Mouse (Mus musculus) hindbrain, embryonic 15.5 days (tissue): ENCODE results near the gene Mgst2. TPM values are rescaled to one million over a fixed set of nuclear protein-coding genes. Genes with fewer than 3 reads are reported as not detected.

Experiments used
- ATAC-seq: fragments of 200-750 bp; cut with Nextera tagmentation; 2 replicates; pipeline ENCODE4 v1.8.0; 2017; ENCODE audit warnings: low read depth, moderate number of reproducible peaks, moderate TSS enrichment; ENCODE audit not compliant: low FRiP score
- H3K27ac ChIP-seq: fragments of 300-500 bp; sonication (generic); replicated peaks from 2 replicates; pipeline ENCODE4 v1.5.1; 2015; ENCODE audit warnings: mild to moderate bottlenecking, inconsistent platforms
- H3K27me3 ChIP-seq: fragments of 300-500 bp; sonication (generic); 2 replicates; pipeline ENCODE4 v1.6.1; 2015; ENCODE audit warnings: control low read depth, inconsistent platforms
- H3K36me3 ChIP-seq: fragments of 300-500 bp; sonication (generic); 2 replicates; pipeline ENCODE4 v1.6.1; 2015; ENCODE audit warnings: control low read depth, inconsistent platforms
- H3K4me1 ChIP-seq: fragments of 300-500 bp; sonication (generic); replicated peaks from 2 replicates; pipeline ENCODE4 v1.6.1; 2015; ENCODE audit warnings: control low read depth, inconsistent platforms
- H3K4me2 ChIP-seq: fragments of 300-500 bp; sonication (generic); 2 replicates; pipeline ENCODE4 v1.6.1; 2015; ENCODE audit warnings: moderate library complexity, mild to moderate bottlenecking, inconsistent platforms
- H3K4me3 ChIP-seq: fragments of 300-500 bp; sonication (generic); 2 replicates; pipeline ENCODE4 v1.5.1; 2015; ENCODE audit warnings: mild to moderate bottlenecking, inconsistent platforms
- H3K9ac ChIP-seq: fragments of 300-500 bp; sonication (generic); 2 replicates; pipeline ENCODE4 v1.6.1; 2015; ENCODE audit warnings: inconsistent platforms
- H3K9me3 ChIP-seq: fragments of 300-500 bp; sonication (generic); 2 replicates; pipeline ENCODE4 v1.6.1; 2016; ENCODE audit warnings: control low read depth, inconsistent platforms
- WGBS: fragments of 180-500 bp; shearing (Covaris S2); methylation state at CpG from one replicate; pipeline ENCODE4 v1.1.7; 2015; 5-methylcytosine and 5-hydroxymethylcytosine counted together
- polyA plus RNA-seq: library from polyadenylated mRNA; unstranded; fragments of >200 nt; fragmentation: Nextera tagmentation; extraction: Ambion mirVana; gene quantifications from 2 replicates; pipeline ENCODE4 v1.2.1, GENCODE M21; 2015

Gene Mgst2
- polyA plus RNA-seq, 1 experiment from 2014 or later, result 0.36 TPM

DNA sequence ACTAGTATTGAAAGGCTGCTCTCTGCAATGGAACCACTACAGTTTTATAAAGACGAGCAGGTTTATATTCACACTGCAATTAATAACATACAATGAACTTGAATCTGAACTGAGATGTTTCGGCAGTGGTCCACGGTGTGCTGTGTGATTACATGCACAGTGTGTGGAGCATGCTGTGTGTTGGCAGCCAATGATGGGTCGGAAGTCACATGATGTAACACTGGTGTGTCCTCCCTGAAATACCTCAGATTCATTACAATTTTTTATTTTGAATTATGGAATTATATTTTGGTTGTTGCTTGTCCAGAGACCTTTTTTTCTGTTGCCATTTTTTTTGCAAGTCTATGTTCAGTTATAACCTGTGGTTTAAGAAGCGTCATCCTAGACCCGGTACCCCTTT is 22.8 kb upstream of the Mgst2 start:
- Histone ChIP-seq H3K4me1 (0 out of 2 replicates have a peak, but pooled peaks cover 3% of the 10 kb centered on the region), H3K36me3 (no peaks in the 10 kb centered on the region), H3K4me3 (no peak overlapping the region), H3K9ac (no peak overlapping the region), H3K27me3 (no peaks in the 10 kb centered on the region), H3K27ac (no peak overlapping the region), H3K9me3 (no peaks in the 10 kb centered on the region), H3K4me2 (no peak overlapping the region)
- 90% methylated on average over 6 of the region's 6 CpGs for WGBS
- no peak for ATAC-seq

DNA sequence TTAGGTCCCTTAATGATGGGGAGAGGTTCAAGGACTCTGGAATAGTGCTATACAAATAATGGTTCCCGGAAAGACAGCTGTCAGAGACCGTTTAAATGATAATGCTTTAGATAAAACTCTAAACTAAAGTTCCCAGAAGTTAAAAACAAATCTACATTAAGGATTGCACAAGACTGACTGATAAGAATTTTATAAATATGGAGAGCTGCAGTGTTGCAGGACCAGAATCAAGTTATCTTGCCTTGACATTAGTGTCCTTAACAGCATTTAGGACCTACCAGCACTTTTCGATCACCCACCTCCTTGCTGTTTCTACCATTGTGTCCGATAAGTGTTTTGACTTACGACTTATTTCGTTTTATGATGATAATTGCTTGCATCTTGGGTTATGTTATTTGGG is 21.9 kb upstream of the Mgst2 start:
- H3K4me3 ChIP-seq, result no peak overlapping the region
- 94% methylated on average over 6 of the region's 6 CpGs for WGBS
- no peak overlapping the region for H3K27ac ChIP-seq
- no peak for ATAC-seq
- H3K9me3 ChIP-seq, result no peaks in the 10 kb centered on the region
- no peak overlapping the region for H3K4me2 ChIP-seq
- H3K27me3 ChIP-seq, result no peaks in the 10 kb centered on the region
- H3K4me1 ChIP-seq, result 0 out of 2 replicates have a peak, but pooled peaks cover 3% of the 10 kb centered on the region
- H3K9ac ChIP-seq, result no peak overlapping the region
- H3K36me3 ChIP-seq, result no peaks in the 10 kb centered on the region

DNA sequence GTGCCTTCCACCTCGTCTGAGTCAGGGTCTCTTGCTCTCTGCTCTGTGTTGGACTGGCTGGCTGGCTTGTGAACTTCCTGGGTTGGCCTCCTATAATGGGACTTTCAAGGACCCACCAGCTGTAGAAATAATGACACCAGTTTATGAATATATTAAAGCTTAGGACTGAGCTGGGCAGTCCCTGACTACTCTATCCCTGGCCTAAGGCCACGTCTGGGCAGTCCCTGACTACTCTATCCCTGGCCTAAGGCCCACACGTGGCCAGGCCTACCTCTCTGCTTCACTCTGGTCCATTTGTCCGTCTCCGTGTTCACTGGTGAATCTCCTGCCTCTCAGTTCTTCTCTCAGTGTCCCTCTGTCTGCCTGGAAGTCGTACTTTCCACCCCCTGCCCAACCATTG is 14.7 kb upstream of the Mgst2 start:
- H3K4me1 ChIP-seq, result no peaks in the 10 kb centered on the region
- no peak overlapping the region for H3K27ac ChIP-seq
- no peak overlapping the region for H3K4me3 ChIP-seq
- no peak overlapping the region for H3K9ac ChIP-seq
- no peak for ATAC-seq
- WGBS, result 85% methylated on average over 6 of the region's 6 CpGs
- no peak overlapping the region for H3K4me2 ChIP-seq
- no peaks in the 10 kb centered on the region for H3K27me3 ChIP-seq
- no peaks in the 10 kb centered on the region for H3K9me3 ChIP-seq
- no peaks in the 10 kb centered on the region for H3K36me3 ChIP-seq

- Histone ChIP-seq H3K36me3 (no peaks in the 10 kb centered on the region), H3K9me3 (no peaks in the 10 kb centered on the region), H3K4me1 (peaks cover 7% of the 10 kb centered on the region; the same call in 1 of the 2 replicates), H3K27me3 (no peaks in the 10 kb centered on the region), H3K4me3 (no peak overlapping the region), H3K9ac (no peak overlapping the region), H3K4me2 (no peak overlapping the region), H3K27ac (no peak overlapping the region)
- no peak for ATAC-seq
- 85% methylated on average over 10 of the region's 10 CpGs for WGBS
These were observed 13.9 kb upstream of the Mgst2 start for GRCm38 (mm10) chr3:51646301-51646700.

DNA sequence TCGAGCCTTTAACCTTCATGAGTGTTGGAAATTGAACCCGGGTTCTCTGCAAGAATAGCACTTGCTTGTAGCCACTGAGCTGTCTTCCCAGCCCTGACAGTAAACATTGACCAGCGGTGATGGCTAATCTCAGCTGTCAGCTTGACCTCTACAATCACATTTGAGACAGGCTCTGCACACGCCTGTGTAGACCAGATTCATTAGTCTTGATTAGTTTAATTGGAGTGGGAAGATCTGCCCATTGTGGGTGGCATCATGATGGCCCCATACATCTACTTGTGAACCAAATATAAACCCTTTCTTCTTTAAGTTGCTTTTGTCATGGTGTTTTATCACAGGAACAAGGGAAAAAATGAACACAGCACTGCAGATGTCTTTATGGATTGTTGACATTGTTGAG is 12.8 kb upstream of the Mgst2 start:
- peaks cover 13% of the 10 kb centered on the region for H3K4me1 ChIP-seq
- 80% methylated on average over 4 of the region's 4 CpGs for WGBS

DNA sequence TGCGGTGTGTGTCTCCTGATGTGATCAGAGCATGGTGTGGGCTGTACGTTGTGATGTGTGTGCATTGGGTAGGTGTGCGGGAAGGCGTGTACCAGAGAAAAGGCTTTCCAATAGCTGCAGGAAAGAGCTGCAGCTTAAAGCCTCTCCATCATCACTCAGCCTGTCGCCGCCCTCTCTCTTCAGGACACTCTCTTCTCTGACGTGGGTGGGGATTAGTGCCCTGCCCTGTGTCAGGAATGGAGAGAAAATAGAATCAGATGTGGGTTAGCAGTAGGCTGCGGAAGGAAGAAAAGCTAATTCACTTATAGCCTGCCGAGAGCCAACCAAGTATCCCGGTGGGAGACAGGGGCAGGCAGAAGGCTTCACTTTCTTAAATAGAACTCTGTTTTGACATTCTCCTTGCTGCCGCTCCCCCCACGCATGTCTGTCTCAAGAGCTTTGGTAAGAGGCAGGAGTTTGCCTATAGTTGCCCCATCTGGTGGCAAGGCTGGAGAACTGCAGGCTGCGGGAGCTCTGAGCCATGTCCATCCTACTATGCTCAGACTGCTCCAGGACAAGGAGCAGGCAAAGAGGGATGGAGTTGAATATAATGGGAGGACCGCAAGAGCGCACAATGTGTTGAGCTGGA is 12.0 kb upstream of the Mgst2 start:
- peak overlapping the region; percentile 38 for H3K4me2 ChIP-seq
- no peak overlapping the region for H3K4me3 ChIP-seq
- ATAC-seq, result peak; percentile 72

More for the DNA sequence above, 12.8 kb upstream of the Mgst2 start:
- no peaks in the 10 kb centered on the region for H3K27me3 ChIP-seq
- no peak overlapping the region for H3K4me2 ChIP-seq
- no peak for ATAC-seq
- H3K9ac ChIP-seq, result no peak overlapping the region
- H3K27ac ChIP-seq, result no peak overlapping the region
- no peaks in the 10 kb centered on the region for H3K36me3 ChIP-seq
- no peaks in the 10 kb centered on the region for H3K9me3 ChIP-seq
- no peak overlapping the region for H3K4me3 ChIP-seq

DNA sequence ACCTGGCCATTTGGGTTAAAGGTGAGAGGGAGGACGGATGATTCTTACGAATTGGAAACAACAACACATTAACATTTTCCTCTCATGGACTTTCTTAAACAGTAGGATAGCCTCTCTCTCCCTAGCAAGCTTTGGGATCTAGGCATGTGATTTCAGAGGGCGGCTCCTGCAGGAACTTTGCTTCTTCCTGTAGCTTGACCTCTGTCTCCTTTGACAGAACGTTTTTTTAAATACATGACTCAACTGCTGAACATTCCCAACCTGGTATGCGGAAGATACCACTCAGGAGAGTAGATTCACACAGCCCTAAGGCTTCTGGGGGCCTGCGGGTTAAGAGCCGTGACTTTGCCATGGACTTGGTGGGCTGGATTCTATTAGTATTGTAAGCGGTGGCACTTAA is 10.7 kb upstream of the Mgst2 start:
- no peaks in the 10 kb centered on the region for H3K9me3 ChIP-seq
- H3K4me1 ChIP-seq, result peaks cover 21% of the 10 kb centered on the region
- no peaks in the 10 kb centered on the region for H3K36me3 ChIP-seq
- H3K4me3 ChIP-seq, result no peak overlapping the region
- no peaks in the 10 kb centered on the region for H3K27me3 ChIP-seq
- no peak overlapping the region for H3K4me2 ChIP-seq
- H3K27ac ChIP-seq, result no peak overlapping the region
- no peak for ATAC-seq
- no peak overlapping the region for H3K9ac ChIP-seq
- 82% methylated on average over 8 of the region's 8 CpGs for WGBS

More for the DNA sequence above, 12.0 kb upstream of the Mgst2 start:
- Histone ChIP-seq H3K27ac (no peak overlapping the region), H3K9me3 (no peaks in the 10 kb centered on the region), H3K27me3 (no peaks in the 10 kb centered on the region), H3K4me1 (peaks cover 21% of the 10 kb centered on the region), H3K9ac (no peak overlapping the region), H3K36me3 (no peaks in the 10 kb centered on the region)
- 41% methylated on average over 15 of the region's 15 CpGs for WGBS

GRCm38 (mm10) chr3:51649986-51650385 is 10.2 kb upstream of the Mgst2 start:
- peaks cover 21% of the 10 kb centered on the region for H3K4me1 ChIP-seq
- no peak overlapping the region for H3K27ac ChIP-seq
- no peak for ATAC-seq
- no peaks in the 10 kb centered on the region for H3K9me3 ChIP-seq
- H3K4me2 ChIP-seq, result no peak overlapping the region
- H3K36me3 ChIP-seq, result no peaks in the 10 kb centered on the region
- 72% methylated on average over 8 of the region's 8 CpGs for WGBS
- H3K9ac ChIP-seq, result no peak overlapping the region
- H3K27me3 ChIP-seq, result no peaks in the 10 kb centered on the region
- H3K4me3 ChIP-seq, result no peak overlapping the region

- WGBS, result 59% methylated on average over 2 of the region's 2 CpGs
- 0 out of 2 replicates have a peak overlapping the region, but pooled peaks have one; percentile 11 for H3K9ac ChIP-seq
- peak; percentile 77 for ATAC-seq
These were observed 9.0 kb upstream of the Mgst2 start for GRCm38 (mm10) chr3:51651149-51651548.

DNA sequence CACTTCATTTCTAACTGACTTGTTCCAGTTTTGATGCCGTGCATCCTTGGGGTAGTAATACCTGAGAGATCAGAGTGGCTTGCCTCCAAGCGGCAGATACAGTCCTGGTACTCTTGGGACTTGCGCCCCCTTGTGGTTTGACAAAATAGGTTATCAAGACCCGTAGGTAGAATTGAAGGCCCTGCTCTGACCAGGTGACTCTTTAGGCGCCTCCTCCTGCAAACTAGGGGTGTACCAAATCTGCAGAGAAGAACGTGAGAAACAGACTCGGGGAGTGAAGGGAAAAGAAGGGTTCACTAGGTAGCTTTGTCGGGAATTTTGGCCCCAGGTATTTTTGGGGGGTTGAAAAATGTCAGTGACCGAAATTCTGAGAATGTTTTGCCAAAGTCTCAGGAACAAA is 7.9 kb upstream of the Mgst2 start:
- Histone ChIP-seq H3K9ac (no peak overlapping the region), H3K27ac (no peak overlapping the region), H3K9me3 (no peaks in the 10 kb centered on the region), H3K4me2 (peak overlapping the region; percentile 42), H3K4me1 (peaks cover 21% of the 10 kb centered on the region), H3K36me3 (no peaks in the 10 kb centered on the region), H3K4me3 (no peak overlapping the region), H3K27me3 (no peaks in the 10 kb centered on the region)
- 4% methylated on average over 9 of the region's 9 CpGs for whole genome bisulfite sequencing
- ATAC-seq, result no peak

More at GRCm38 (mm10) chr3:51651149-51651548, 9.0 kb upstream of the Mgst2 start:
- Histone ChIP-seq H3K27me3 (no peaks in the 10 kb centered on the region), H3K9me3 (no peaks in the 10 kb centered on the region), H3K4me3 (no peak overlapping the region), H3K36me3 (no peaks in the 10 kb centered on the region), H3K4me2 (no peak overlapping the region), H3K27ac (no peak overlapping the region), H3K4me1 (peaks cover 21% of the 10 kb centered on the region)

- H3K4me1 ChIP-seq, result peaks cover 21% of the 10 kb centered on the region
- no peaks in the 10 kb centered on the region for H3K27me3 ChIP-seq
- 3% methylated on average over 9 of the region's 9 CpGs for WGBS
- ATAC-seq, result no peak
- no peak overlapping the region for H3K27ac ChIP-seq
- no peaks in the 10 kb centered on the region for H3K36me3 ChIP-seq
- H3K4me2 ChIP-seq, result peak overlapping the region; percentile 42
- no peaks in the 10 kb centered on the region for H3K9me3 ChIP-seq
- H3K9ac ChIP-seq, result no peak overlapping the region
- no peak overlapping the region for H3K4me3 ChIP-seq
These were observed 7.5 kb upstream of the Mgst2 start for GRCm38 (mm10) chr3:51652701-51653100.

- Histone ChIP-seq H3K4me1 (peaks cover 21% of the 10 kb centered on the region), H3K9me3 (no peaks in the 10 kb centered on the region), H3K27ac (no peak overlapping the region), H3K36me3 (no peaks in the 10 kb centered on the region), H3K4me2 (no peak overlapping the region), H3K9ac (no peak overlapping the region), H3K4me3 (no peak overlapping the region), H3K27me3 (no peaks in the 10 kb centered on the region)
- ATAC-seq, result no peak
- WGBS, result 87% methylated on average over 6 of the region's 6 CpGs
These were observed 5.7 kb upstream of the Mgst2 start for GRCm38 (mm10) chr3:51654303-51655055.
